Mouse (Mus musculus): Measurements from ENCODE around the gene Zfp541. TPM values are rescaled to one million over a fixed set of nuclear protein-coding genes. Genes with fewer than 3 reads are reported as not detected.
A peak's percentile ranks its signal among the peaks of the same experiment; 100 is the strongest.

The Zfp541 gene
- polyA plus RNA-seq, 1 experiment from 2014 or later: not detected

GRCm38 (mm10) chr7:16048164-16048564, 13.4 kb upstream of the Zfp541 start:
- Histone ChIP-seq H3K9ac (ENCODE audit: low read length) (peak overlapping the region; percentile 99), H3K27me3 (replicated peaks; ENCODE audit: control insufficient read depth, insufficient read depth, low read length) (no peaks in the 10 kb centered on the region), H3K27ac (ENCODE audit: low read depth, low read length) (peak overlapping the region; percentile 99), H3K9me3 (replicated peaks; ENCODE audit: control insufficient read depth, low read length) (no peaks in the 10 kb centered on the region), H3K4me2 (ENCODE audit: low read length) (peak overlapping the region; percentile 92), H3K36me3 (ENCODE audit: control insufficient read depth, insufficient read depth, low read length) (peaks cover 4% of the 10 kb centered on the region; the same call in 1 of the 2 replicates), H3K4me3 (ENCODE audit: low read depth, low read length) (peak overlapping the region; percentile 86), H3K4me1 (ENCODE audit: control insufficient read depth, insufficient read depth, low read length) (peaks cover 36% of the 10 kb centered on the region)
- WGBS: 0% methylated on average over 19 of the region's 20 CpGs
- ATAC-seq (peak; percentile 83), DNase-seq (ENCODE audit: low spot score) (peak; percentile 99)

- Histone ChIP-seq H3K9me3 (replicated peaks; ENCODE audit: control insufficient read depth, low read length) (no peaks in the 10 kb centered on the region), H3K36me3 (ENCODE audit: control insufficient read depth, insufficient read depth, low read length) (no peaks in the 10 kb centered on the region), H3K9ac (ENCODE audit: low read length) (peak overlapping the region; percentile 99), H3K4me3 (ENCODE audit: low read depth, low read length) (peak overlapping the region; percentile 86), H3K27ac (ENCODE audit: low read depth, low read length) (peak overlapping the region; percentile 79), H3K4me1 (ENCODE audit: control insufficient read depth, insufficient read depth, low read length) (peaks cover 38% of the 10 kb centered on the region), H3K27me3 (replicated peaks; ENCODE audit: control insufficient read depth, insufficient read depth, low read length) (no peaks in the 10 kb centered on the region), H3K4me2 (ENCODE audit: low read length) (peak overlapping the region; percentile 92)
- ATAC-seq (peak; percentile 1), DNase-seq (ENCODE audit: low spot score) (peak; percentile 44)
- WGBS: 8% methylated on average over 36 of the region's 36 CpGs
These were observed 12.7 kb upstream of the Zfp541 start for GRCm38 (mm10) chr7:16048675-16049575.

GRCm38 (mm10) chr7:16049576-16049915, 12.1 kb upstream of the Zfp541 start:
- Histone ChIP-seq H3K27me3 (replicated peaks; ENCODE audit: control insufficient read depth, insufficient read depth, low read length) (no peaks in the 10 kb centered on the region), H3K4me2 (ENCODE audit: low read length) (peak overlapping the region; percentile 92), H3K9me3 (replicated peaks; ENCODE audit: control insufficient read depth, low read length) (no peaks in the 10 kb centered on the region), H3K9ac (ENCODE audit: low read length) (peak overlapping the region; percentile 99), H3K27ac (ENCODE audit: low read depth, low read length) (no peak overlapping the region), H3K36me3 (ENCODE audit: control insufficient read depth, insufficient read depth, low read length) (no peaks in the 10 kb centered on the region), H3K4me3 (ENCODE audit: low read depth, low read length) (peak overlapping the region; percentile 86), H3K4me1 (ENCODE audit: control insufficient read depth, insufficient read depth, low read length) (peaks cover 32% of the 10 kb centered on the region)
- no peak for ATAC-seq
- no peak for DNase-seq (ENCODE audit: low spot score)
- WGBS: 82% methylated on average over 7 of the region's 7 CpGs

GRCm38 (mm10) chr7:16050600-16050999, 11.0 kb upstream of the Zfp541 start:
- ATAC-seq: no peak
- no peak overlapping the region for H3K4me2 ChIP-seq (ENCODE audit: low read length)
- H3K9ac ChIP-seq (ENCODE audit: low read length): no peak overlapping the region
- H3K4me3 ChIP-seq (ENCODE audit: low read depth, low read length): no peak overlapping the region
- peaks cover 24% of the 10 kb centered on the region for H3K4me1 ChIP-seq (ENCODE audit: control insufficient read depth, insufficient read depth, low read length)
- H3K27me3 ChIP-seq (replicated peaks; ENCODE audit: control insufficient read depth, insufficient read depth, low read length): no peaks in the 10 kb centered on the region
- 92% methylated on average over 3 of the region's 3 CpGs for WGBS
- no peaks in the 10 kb centered on the region for H3K9me3 ChIP-seq (replicated peaks; ENCODE audit: control insufficient read depth, low read length)
- no peak overlapping the region for H3K27ac ChIP-seq (ENCODE audit: low read depth, low read length)
- DNase-seq (ENCODE audit: low spot score): no peak
- H3K36me3 ChIP-seq (ENCODE audit: control insufficient read depth, insufficient read depth, low read length): no peaks in the 10 kb centered on the region

GRCm38 (mm10) chr7:16051883-16052595, 9.6 kb upstream of the Zfp541 start:
- H3K4me1 ChIP-seq (ENCODE audit: control insufficient read depth, insufficient read depth, low read length): peaks cover 18% of the 10 kb centered on the region
- ATAC-seq (no peak), DNase-seq (ENCODE audit: low spot score) (peak; percentile 80)
- H3K4me2 ChIP-seq (ENCODE audit: low read length): peak overlapping the region; percentile 64
- H3K9me3 ChIP-seq (replicated peaks; ENCODE audit: control insufficient read depth, low read length): no peaks in the 10 kb centered on the region
- 8% methylated on average over 19 of the region's 19 CpGs for WGBS
- peak overlapping the region; percentile 56 for H3K9ac ChIP-seq (ENCODE audit: low read length)
- peak overlapping the region; percentile 44 for H3K4me3 ChIP-seq (ENCODE audit: low read depth, low read length)
- no peaks in the 10 kb centered on the region for H3K27me3 ChIP-seq (replicated peaks; ENCODE audit: control insufficient read depth, insufficient read depth, low read length)
- no peaks in the 10 kb centered on the region for H3K36me3 ChIP-seq (ENCODE audit: control insufficient read depth, insufficient read depth, low read length)
- H3K27ac ChIP-seq (ENCODE audit: low read depth, low read length): no peak overlapping the region; the same call in 1 of the 2 replicates

GRCm38 (mm10) chr7:16052684-16053083, 8.9 kb upstream of the Zfp541 start:
- peak; percentile 99 for DNase-seq (ENCODE audit: low spot score)
- H3K36me3 ChIP-seq (ENCODE audit: control insufficient read depth, insufficient read depth, low read length): no peaks in the 10 kb centered on the region
- H3K4me3 ChIP-seq (ENCODE audit: low read depth, low read length): peak overlapping the region; percentile 44
- no peaks in the 10 kb centered on the region for H3K9me3 ChIP-seq (replicated peaks; ENCODE audit: control insufficient read depth, low read length)
- WGBS: under 1% methylated on average over 24 of the region's 24 CpGs
- H3K4me1 ChIP-seq (ENCODE audit: control insufficient read depth, insufficient read depth, low read length): peaks cover 18% of the 10 kb centered on the region
- H3K27me3 ChIP-seq (replicated peaks; ENCODE audit: control insufficient read depth, insufficient read depth, low read length): no peaks in the 10 kb centered on the region
- peak; percentile 84 for ATAC-seq
- peak overlapping the region; percentile 56 for H3K9ac ChIP-seq (ENCODE audit: low read length)
- peak overlapping the region; percentile 64 for H3K4me2 ChIP-seq (ENCODE audit: low read length)
- H3K27ac ChIP-seq (ENCODE audit: low read depth, low read length): no peak overlapping the region; the same call in 1 of the 2 replicates

GRCm38 (mm10) chr7:16053105-16053504, 8.5 kb upstream of the Zfp541 start:
- Histone ChIP-seq H3K27me3 (replicated peaks; ENCODE audit: control insufficient read depth, insufficient read depth, low read length) (no peaks in the 10 kb centered on the region), H3K9me3 (replicated peaks; ENCODE audit: control insufficient read depth, low read length) (no peaks in the 10 kb centered on the region), H3K9ac (ENCODE audit: low read length) (0 out of 2 replicates have a peak overlapping the region, but pooled peaks have one; percentile 41), H3K4me2 (ENCODE audit: low read length) (peak overlapping the region; percentile 64), H3K27ac (ENCODE audit: low read depth, low read length) (no peak overlapping the region), H3K4me3 (ENCODE audit: low read depth, low read length) (peak overlapping the region; percentile 44), H3K36me3 (ENCODE audit: control insufficient read depth, insufficient read depth, low read length) (no peaks in the 10 kb centered on the region), H3K4me1 (ENCODE audit: control insufficient read depth, insufficient read depth, low read length) (peaks cover 18% of the 10 kb centered on the region)
- ATAC-seq: no peak
- DNase-seq (ENCODE audit: low spot score): no peak
- 16% methylated on average over 6 of the region's 6 CpGs for WGBS

- Histone ChIP-seq H3K4me2 (ENCODE audit: low read length) (no peak overlapping the region), H3K4me3 (ENCODE audit: low read depth, low read length) (no peak overlapping the region), H3K9ac (ENCODE audit: low read length) (no peak overlapping the region), H3K27me3 (replicated peaks; ENCODE audit: control insufficient read depth, insufficient read depth, low read length) (peaks cover 4% of the 10 kb centered on the region; the same call in 1 of the 2 replicates), H3K4me1 (ENCODE audit: control insufficient read depth, insufficient read depth, low read length) (peaks cover 8% of the 10 kb centered on the region; the same call in 1 of the 2 replicates), H3K36me3 (ENCODE audit: control insufficient read depth, insufficient read depth, low read length) (no peaks in the 10 kb centered on the region), H3K9me3 (replicated peaks; ENCODE audit: control insufficient read depth, low read length) (no peaks in the 10 kb centered on the region), H3K27ac (ENCODE audit: low read depth, low read length) (no peak overlapping the region)
- no peak for ATAC-seq
- WGBS: 66% methylated on average over 4 of the region's 4 CpGs
- DNase-seq (ENCODE audit: low spot score): no peak
These were observed 6.6 kb upstream of the Zfp541 start for GRCm38 (mm10) chr7:16054966-16055365.
